ENCODE assay signal across 8 mouse cellular contexts in genomic region chr19:29066981-29067471, GRCm38 (mm10). TPM values are rescaled to one million over a fixed set of nuclear protein-coding genes. Genes with fewer than 3 reads are reported as not detected.
DNase-seq lines count a peak whose midpoint lies in the region; ATAC-seq lines count a peak whose summit lies in the region.

No protein-coding gene starts in this region.

- ATAC-seq in granulocyte monocyte progenitor cell, adult 5-6 weeks (replicated peaks; ENCODE audit: poor library complexity, severe bottlenecking), result peak; percentile 87
- ATAC-seq in intestine, embryonic 15.5 days, result peak; percentile 75
- peak; percentile 31; the same call in 1 of the 2 replicates for ATAC-seq in neural tube, embryonic 12.5 days (ENCODE audit: low FRiP score, low read depth)

- peaks cover 15% of the 10 kb centered on the region for H3K4me1 ChIP-seq in intestine, embryonic 15.5 days (replicated peaks)
- H3K4me1 ChIP-seq in neural tube, embryonic 12.5 days, result 0 out of 2 replicates have a peak, but pooled peaks cover 8% of the 10 kb centered on the region

- H3K27me3 ChIP-seq in intestine, embryonic 15.5 days (replicated peaks), result no peaks in the 10 kb centered on the region
- H3K27me3 ChIP-seq in neural tube, embryonic 12.5 days (replicated peaks), result no peaks in the 10 kb centered on the region

- peak overlapping the region; percentile 56 for H3K27ac ChIP-seq in intestine, embryonic 15.5 days
- H3K27ac ChIP-seq in neural tube, embryonic 12.5 days, result no peak overlapping the region

- H3K9ac ChIP-seq in intestine, embryonic 15.5 days, result peak overlapping the region; percentile 28; the same call in 1 of the 2 replicates
- no peak overlapping the region for H3K9ac ChIP-seq in neural tube, embryonic 12.5 days

- H3K36me3 ChIP-seq in intestine, embryonic 15.5 days, result no peaks in the 10 kb centered on the region
- H3K36me3 ChIP-seq in neural tube, embryonic 12.5 days, result no peaks in the 10 kb centered on the region

- H3K4me2 ChIP-seq in intestine, embryonic 15.5 days (replicated peaks), result peak overlapping the region; percentile 52
- peak overlapping the region; percentile 51 for H3K4me2 ChIP-seq in neural tube, embryonic 12.5 days (replicated peaks)

- peak; percentile 64 to 79 for DNase-seq in urinary bladder, adult 18-20 months (ENCODE audit: low spot score in 2 of 2)
- DNase-seq in urinary bladder, adult 2 months (ENCODE audit: low spot score), result no peak
- DNase-seq in cerebellum, postnatal 10 days, result peak; percentile 26 to 37
- DNase-seq in lung, adult 18-20 months, result peak; percentile 90 to 91
- DNase-seq in thymus, postnatal 10 days (ENCODE audit: low spot score in 2 of 2), result peak; percentile 40 to 49

- H3K9me3 ChIP-seq in intestine, embryonic 15.5 days, result no peaks in the 10 kb centered on the region
- H3K9me3 ChIP-seq in neural tube, embryonic 12.5 days, result no peaks in the 10 kb centered on the region

- 13% methylated on average over 11 of the region's 11 CpGs for WGBS in intestine, embryonic 15.5 days
- 12% methylated on average over 11 of the region's 11 CpGs for WGBS in neural tube, embryonic 12.5 days

- peak overlapping the region; percentile 20 for H3K4me3 ChIP-seq in intestine, embryonic 15.5 days (replicated peaks)
- no peak overlapping the region; the same call in 1 of the 2 replicates for H3K4me3 ChIP-seq in neural tube, embryonic 12.5 days

RNA-seq across cellular contexts. Expression of gene Ak3, which starts 19.3 kb away (rescaled TPM):
- polyA plus RNA-seq in urinary bladder, adult 2 months (2012; rRNA removed), result 96.5 and 118 TPM in 2 replicates
- total RNA-seq in granulocyte monocyte progenitor cell, adult 5-6 weeks (2014; fragmentation: Nextera tagmentation), result 41.2 and 51.0 TPM in 2 replicates
- total RNA-seq in granulocyte monocyte progenitor cell, adult 5-6 weeks (2017), result 20.5 and 27.8 TPM in 2 replicates
- 98.6 and 101 TPM in 2 replicates for polyA plus RNA-seq in intestine, embryonic 15.5 days (2015; fragmentation: Nextera tagmentation; extraction: Ambion mirVana)
- polyA plus RNA-seq in neural tube, embryonic 12.5 days (2016; fragmentation: Nextera tagmentation; extraction: Ambion mirVana), result 65.1 and 66.3 TPM in 2 replicates

RNA-seq across cellular contexts. Expression of gene Rcl1, which starts 34.1 kb away (rescaled TPM):
- polyA plus RNA-seq in urinary bladder, adult 2 months (2012; rRNA removed), result 20.6 and 21.5 TPM in 2 replicates
- total RNA-seq in granulocyte monocyte progenitor cell, adult 5-6 weeks (2014; fragmentation: Nextera tagmentation), result 31.7 and 36.0 TPM in 2 replicates
- 67.6 and 82.0 TPM in 2 replicates for total RNA-seq in granulocyte monocyte progenitor cell, adult 5-6 weeks (2017)
- polyA plus RNA-seq in intestine, embryonic 15.5 days (2015; fragmentation: Nextera tagmentation; extraction: Ambion mirVana), result 63.0 and 67.1 TPM in 2 replicates
- polyA plus RNA-seq in neural tube, embryonic 12.5 days (2016; fragmentation: Nextera tagmentation; extraction: Ambion mirVana), result 36.2 and 38.4 TPM in 2 replicates

Comparison
In these comparisons a context has a peak if more than half of its experiments do, and no peak if none do; other contexts are left out.
1. ATAC-seq: peak in every context shown above with its lines; median percentile 87 in granulocyte monocyte progenitor cell, adult 5-6 weeks; 75 in intestine, embryonic 15.5 days; 31 in neural tube, embryonic 12.5 days.